Mouse (Mus musculus) olfactory bulb, adult 2 months (tissue): Measurements from ENCODE around the gene Gas6. TPM values are rescaled to one million over a fixed set of nuclear protein-coding genes. Genes with fewer than 3 reads are reported as not detected.

Source experiments
- H3K27ac ChIP-seq: fragments of 200-500 bp; 2 replicates; pipeline ENCODE4 v1.5.1; 2012; ENCODE audit warnings: low read depth, low read length; ENCODE audit not compliant: insufficient read depth
- H3K4me1 ChIP-seq: fragments of 200-500 bp; 2 replicates; pipeline ENCODE4 v1.6.1; 2012; ENCODE audit warnings: low read length; ENCODE audit not compliant: control insufficient read depth, insufficient read depth
- H3K4me3 ChIP-seq: fragments of 200-500 bp; 2 replicates; pipeline ENCODE4 v1.5.1; 2012; ENCODE audit warnings: mild to moderate bottlenecking, low read depth, low read length, moderate library complexity; ENCODE audit not compliant: insufficient read depth
- CTCF ChIP-seq: fragments of 200-500 bp; IDR thresholded peaks from 2 replicates; pipeline ENCODE4 v1.5.1; 2012; ENCODE audit warnings: low read depth, mild to moderate bottlenecking, low read length, moderate library complexity; ENCODE audit not compliant: insufficient read depth
- POLR2A ChIP-seq: fragments of 200-500 bp; IDR thresholded peaks from 2 replicates; pipeline ENCODE4 v1.6.1; 2012; ENCODE audit warnings: mild to moderate bottlenecking, low read depth, low read length, moderate library complexity; ENCODE audit not compliant: insufficient read depth
- WGBS: fragments of 180-500 bp; shearing (Covaris S2); methylation state at CpG from one replicate; pipeline ENCODE4 v1.1.7; 2018; 5-methylcytosine and 5-hydroxymethylcytosine counted together
- polyA plus RNA-seq: library from polyadenylated mRNA; stranded (reverse); fragments of >200 nt; gene quantifications from 2 replicates; pipeline ENCODE4 v1.2.4, GENCODE M21; 2012; ENCODE audit warnings: low replicate concordance; ENCODE audit not compliant: missing spikeins, insufficient read depth, insufficient read length

Gas6 gene
- not detected in 2 replicates for polyA plus RNA-seq

DNA sequence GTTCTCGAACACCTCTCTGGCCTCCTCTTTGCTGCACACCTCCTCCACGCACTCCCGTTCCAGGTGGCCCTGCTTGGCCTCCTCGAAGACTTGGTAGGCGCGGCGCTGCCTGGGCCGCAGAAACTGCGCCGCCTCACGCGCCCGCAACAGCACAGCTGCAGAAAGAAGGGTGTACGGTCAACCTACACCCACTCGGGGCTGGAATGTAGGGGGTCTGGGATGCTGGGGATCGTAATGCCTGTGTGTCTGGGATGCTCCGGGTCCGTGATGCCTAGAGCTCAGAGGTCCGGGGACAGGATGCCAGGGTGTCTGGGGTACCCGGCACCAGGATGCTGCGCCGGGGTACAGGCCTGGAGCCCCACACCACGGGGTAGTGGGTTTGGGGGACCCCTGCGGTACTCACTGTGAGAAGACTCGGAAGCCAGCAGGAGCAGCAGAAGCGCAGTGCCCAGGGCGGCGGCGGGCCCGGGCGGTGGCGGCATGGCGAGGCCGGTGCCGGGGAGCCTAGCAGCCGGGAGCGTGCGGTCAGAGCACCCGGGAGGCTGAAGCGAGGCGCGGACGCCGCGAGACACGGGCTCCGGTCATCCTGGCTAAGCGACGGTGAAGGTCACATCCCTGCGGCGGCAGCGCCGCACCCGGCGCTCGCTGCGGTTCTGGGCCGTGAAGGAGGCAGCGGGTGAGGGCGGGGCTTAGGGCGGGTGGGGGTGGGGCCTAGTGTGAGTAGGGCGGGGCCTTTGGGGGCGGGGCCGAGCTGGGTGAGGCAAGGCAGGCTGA is at the start of gene Gas6:
Gene Gas6, minus strand, starts transcription at position 633 of the 774 bp plus-strand sequence.
- Histone ChIP-seq H3K27ac (no peak within 1 kb of the TSS), H3K4me3 (peak within 1 kb of the TSS; percentile 83), H3K4me1 (peaks cover 32% of the 10 kb centered on the region)
- TF ChIP-seq CTCF (no peak), POLR2A (peak; percentile 89)
- 2% methylated on average over 64 of the region's 64 CpGs for WGBS

DNA sequence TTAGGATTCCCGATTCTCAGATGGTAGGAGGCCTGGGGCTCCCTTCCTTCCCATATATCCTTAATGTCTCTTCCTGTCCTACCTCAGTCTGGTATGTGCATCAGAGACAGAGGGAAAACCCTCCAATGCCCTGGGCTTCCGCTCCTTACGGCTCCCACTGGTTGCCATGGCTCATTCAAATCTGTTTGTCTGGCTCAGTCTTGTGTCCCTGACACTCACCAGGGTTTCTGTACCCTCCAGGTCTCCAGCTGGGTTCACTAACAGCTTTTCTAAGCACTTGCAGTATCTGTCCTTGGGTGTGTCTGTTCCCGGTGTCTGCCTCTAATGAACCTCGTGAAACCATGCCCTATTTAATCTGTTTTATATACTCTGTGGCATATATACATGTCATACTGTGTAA is 47.2 kb upstream of the Gas6 start:
- TF ChIP-seq POLR2A (no peak), CTCF (no peak)
- Histone ChIP-seq H3K4me3 (no peak overlapping the region), H3K27ac (no peak overlapping the region), H3K4me1 (peaks cover 6% of the 10 kb centered on the region)
- 64% methylated on average over 5 of the region's 5 CpGs for WGBS

DNA sequence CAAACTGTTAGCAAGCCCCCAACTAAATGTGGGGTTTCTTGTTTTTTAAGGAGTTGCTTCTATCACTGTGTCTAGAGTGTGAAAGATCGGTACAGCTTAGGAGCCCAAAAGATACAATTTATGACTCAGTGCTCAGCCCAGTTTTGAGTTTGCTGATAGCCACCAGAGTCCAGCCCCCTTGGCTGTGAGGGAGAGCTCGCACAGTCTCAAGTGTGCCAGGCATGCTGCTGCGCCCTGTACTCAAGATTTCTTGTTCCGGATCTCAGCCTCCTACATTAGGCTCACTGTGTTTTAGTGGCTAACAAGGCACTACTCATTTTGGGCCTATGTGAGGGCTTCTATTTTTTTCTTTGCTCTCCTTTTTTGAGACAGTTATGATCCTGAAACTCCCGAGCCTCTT is 45.8 kb upstream of the Gas6 start:
- no peak for TF ChIP-seq CTCF
- no peak for TF ChIP-seq POLR2A
- Histone ChIP-seq H3K27ac (no peak overlapping the region), H3K4me3 (no peak overlapping the region), H3K4me1 (peaks cover 6% of the 10 kb centered on the region)
- 91% methylated on average over 5 of the region's 5 CpGs for WGBS

GRCm38 (mm10) chr8:13538821-13539220 is 44.5 kb upstream of the Gas6 start:
- no peak overlapping the region for H3K27ac ChIP-seq
- no peak overlapping the region for H3K4me3 ChIP-seq
- 31% methylated on average over 6 of the region's 6 CpGs for WGBS
- TF ChIP-seq POLR2A, result no peak
- TF ChIP-seq CTCF, result no peak
- peaks cover 6% of the 10 kb centered on the region for H3K4me1 ChIP-seq

DNA sequence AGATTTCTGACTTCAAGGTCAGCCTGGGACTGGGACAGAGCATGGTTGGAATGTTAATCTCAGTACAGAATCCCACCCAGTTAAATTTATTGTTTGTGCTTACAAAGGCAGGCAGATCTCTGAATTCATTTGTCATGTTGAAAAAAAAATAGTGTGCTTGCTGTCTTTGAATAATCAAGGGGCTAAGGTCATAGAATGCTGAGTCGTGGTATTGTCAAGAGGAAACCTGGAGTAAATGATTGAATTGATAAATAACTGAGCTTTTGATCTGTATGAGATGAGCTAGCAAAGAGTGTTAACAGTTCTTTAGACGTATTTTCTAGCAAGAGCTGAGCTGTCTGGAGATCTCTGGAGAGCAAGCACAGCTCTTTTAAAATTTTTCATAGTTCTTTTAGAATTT is 42.8 kb upstream of the Gas6 start:
- Histone ChIP-seq H3K4me3 (no peak overlapping the region), H3K27ac (no peak overlapping the region), H3K4me1 (peaks cover 6% of the 10 kb centered on the region)
- TF ChIP-seq CTCF (no peak), POLR2A (no peak)
- WGBS, result 80% methylated on average over 2 of the region's 2 CpGs

DNA sequence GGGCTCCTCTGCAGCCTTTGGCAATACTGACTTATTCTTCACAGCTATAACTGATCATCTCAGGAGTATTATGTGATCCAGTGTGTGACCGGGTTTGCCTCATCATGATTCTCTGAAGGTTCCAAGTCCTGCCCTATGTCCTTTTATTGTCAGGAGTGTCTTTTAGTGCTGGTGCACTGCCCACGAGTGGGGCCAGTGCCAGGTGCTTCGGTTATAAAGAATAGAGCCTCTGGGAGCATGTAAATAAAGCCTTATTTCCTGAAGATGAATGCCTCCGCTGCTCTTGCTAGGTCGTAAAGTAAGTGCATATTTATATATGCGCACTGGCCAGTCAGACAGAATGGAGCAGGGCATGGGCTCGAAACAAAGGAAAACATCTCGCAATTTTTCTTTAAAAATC is 38.8 kb upstream of the Gas6 start:
- TF ChIP-seq POLR2A, result no peak
- no peak for TF ChIP-seq CTCF
- 65% methylated on average over 8 of the region's 8 CpGs for WGBS

DNA sequence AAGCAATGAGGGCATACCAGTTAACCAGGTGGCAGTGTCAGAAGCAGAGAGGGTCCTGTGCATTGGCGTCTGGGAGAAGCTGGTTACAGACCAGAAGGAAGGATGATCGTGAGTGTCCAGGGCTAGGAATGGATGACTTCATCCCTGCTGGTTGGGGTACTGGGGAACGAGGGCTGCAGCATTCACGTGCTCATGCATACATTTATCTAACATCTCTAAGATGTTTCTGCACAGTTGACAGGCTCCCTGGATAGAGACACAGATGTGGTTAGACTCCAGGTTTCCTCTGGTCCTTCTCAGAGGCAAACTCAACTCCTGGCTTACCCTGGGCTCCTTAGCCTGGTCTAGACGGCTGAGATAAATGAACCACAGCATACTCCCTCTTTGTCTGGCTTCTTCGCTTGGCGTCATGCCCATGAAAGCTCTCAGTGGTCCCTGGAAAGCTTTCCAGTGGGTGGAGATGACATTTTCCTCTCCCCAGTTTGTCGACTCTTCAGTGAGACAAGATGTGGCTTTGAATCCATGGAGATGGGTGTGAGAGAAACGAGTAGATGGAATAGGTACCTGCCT is 37.4 kb upstream of the Gas6 start:
- TF ChIP-seq CTCF (no peak), POLR2A (no peak)
- Histone ChIP-seq H3K4me1 (peaks cover 28% of the 10 kb centered on the region), H3K27ac (peak overlapping the region; percentile 49), H3K4me3 (no peak overlapping the region)
- 30% methylated on average over 9 of the region's 9 CpGs for WGBS

More for the DNA sequence above, 38.8 kb upstream of the Gas6 start:
- Histone ChIP-seq H3K4me1 (peaks cover 28% of the 10 kb centered on the region), H3K27ac (no peak overlapping the region), H3K4me3 (no peak overlapping the region)

- peaks cover 28% of the 10 kb centered on the region for H3K4me1 ChIP-seq
- no peak overlapping the region for H3K4me3 ChIP-seq
- TF ChIP-seq POLR2A, result no peak
- H3K27ac ChIP-seq, result peak overlapping the region; percentile 49
- WGBS, result 27% methylated on average over 5 of the region's 5 CpGs
Measured at GRCm38 (mm10) chr8:13530941-13531340, 36.7 kb upstream of the Gas6 start.

- peak overlapping the region; percentile 49; the same call in 1 of the 2 replicates for H3K27ac ChIP-seq
- TF ChIP-seq CTCF (no peak), POLR2A (no peak)
- peaks cover 28% of the 10 kb centered on the region for H3K4me1 ChIP-seq
- no peak overlapping the region for H3K4me3 ChIP-seq
- WGBS, result 66% methylated on average over 3 of the region's 3 CpGs
Measured at GRCm38 (mm10) chr8:13530401-13530800, 36.1 kb upstream of the Gas6 start.
